Mouse (Mus musculus): Measurements from ENCODE around the gene Samt4.
A peak's percentile ranks its signal among the peaks of the same experiment; 100 is the strongest.
"Not testable (repeated sequence)": the region's sequence is repeated elsewhere in the genome, so short reads cannot be mapped to it uniquely, and the experiment has no call there.

Gene Samt4

DNA sequence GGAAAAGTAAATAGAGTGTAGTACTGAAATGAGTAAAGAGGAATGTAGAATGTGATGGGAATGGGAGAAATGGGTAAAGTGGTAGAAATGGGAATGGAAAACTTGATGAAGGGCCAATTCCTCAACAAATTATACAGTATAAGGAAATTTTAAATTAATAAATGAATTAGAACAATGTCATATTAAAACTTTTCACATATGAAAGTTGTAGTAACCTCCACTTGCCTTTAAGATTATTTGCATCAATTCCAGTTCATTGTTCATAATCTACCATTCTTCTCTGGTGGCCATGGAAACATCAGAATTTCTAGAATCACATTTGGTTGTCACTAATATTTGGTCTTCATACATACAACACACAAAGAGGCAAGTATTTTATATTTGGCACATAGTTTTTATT, at the start of gene Samt4:
Samt4 (plus strand) TSS at position 301 of the 400 bp plus-strand sequence.
- no peak for DNase-seq

GRCm38 (mm10) chrX:154443696-154444095, 38.1 kb upstream of the Samt4 start:
- not testable (repeated sequence) for DNase-seq

- DNase-seq: peak; percentile 1 to 24
Measured at GRCm38 (mm10) chrX:154468386-154468785, 13.4 kb upstream of the Samt4 start.
